Mouse (Mus musculus): ENCODE data around the gene Rhbdl1. TPM values are rescaled to one million over a fixed set of nuclear protein-coding genes. Genes with fewer than 3 reads are reported as not detected.

Rhbdl1 gene
- polyA plus RNA-seq, 1 experiment from 2014 or later, result 73.4 TPM

GRCm38 (mm10) chr17:25830806-25831431 lies 6.2 kb downstream of the Rhbdl1 start:
- WGBS, result 85% methylated on average over 14 of the region's 14 CpGs
- Histone ChIP-seq H3K4me2 (ENCODE audit: low read length) (peak overlapping the region; percentile 78), H3K27me3 (replicated peaks; ENCODE audit: control insufficient read depth, insufficient read depth, low read length) (no peaks in the 10 kb centered on the region), H3K4me1 (ENCODE audit: control insufficient read depth, insufficient read depth, low read depth, low read length) (peaks cover 67% of the 10 kb centered on the region), H3K4me3 (ENCODE audit: low read length) (peak overlapping the region; percentile 74; the same call in 1 of the 2 replicates), H3K9ac (ENCODE audit: low read depth, low read length) (no peak overlapping the region), H3K9me3 (ENCODE audit: control insufficient read depth, low read length) (no peaks in the 10 kb centered on the region), H3K36me3 (ENCODE audit: control insufficient read depth, insufficient read depth, low read length) (peaks cover 24% of the 10 kb centered on the region), H3K27ac (ENCODE audit: low read depth, low read length) (no peak overlapping the region)
- no peak for ATAC-seq

DNA sequence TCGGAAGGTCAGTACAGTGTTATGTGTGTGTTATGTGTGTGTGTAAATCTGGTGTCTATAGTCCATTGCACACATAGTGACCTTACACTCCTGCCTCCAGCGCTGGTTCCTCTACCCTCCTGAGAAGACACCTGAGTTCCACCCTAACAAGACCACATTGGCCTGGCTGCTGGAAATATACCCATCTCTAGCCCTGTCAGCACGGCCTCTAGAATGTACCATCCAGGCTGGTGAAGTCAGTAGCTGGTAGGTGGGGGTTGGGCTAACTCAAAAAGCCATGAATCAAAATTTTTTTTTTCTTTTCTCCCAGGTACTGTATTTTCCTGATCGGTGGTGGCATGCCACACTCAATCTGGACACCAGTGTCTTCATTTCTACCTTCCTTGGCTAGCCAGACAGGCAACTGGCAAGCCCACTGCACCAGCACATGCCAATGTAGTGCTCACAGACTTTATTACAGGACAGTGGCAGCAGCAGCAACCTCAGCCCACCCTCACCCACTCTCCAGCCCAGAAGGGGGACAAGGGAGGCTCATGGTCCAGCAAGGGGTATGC lies 6.8 kb downstream of the Rhbdl1 start:
- 80% methylated on average over 4 of the region's 4 CpGs for WGBS
- no peaks in the 10 kb centered on the region for H3K27me3 ChIP-seq (replicated peaks; ENCODE audit: control insufficient read depth, insufficient read depth, low read length)
- no peak for ATAC-seq
- H3K4me1 ChIP-seq (ENCODE audit: control insufficient read depth, insufficient read depth, low read depth, low read length), result peaks cover 63% of the 10 kb centered on the region
- no peak overlapping the region for H3K9ac ChIP-seq (ENCODE audit: low read depth, low read length)
- H3K4me2 ChIP-seq (ENCODE audit: low read length), result peak overlapping the region; percentile 69
- no peaks in the 10 kb centered on the region for H3K9me3 ChIP-seq (ENCODE audit: control insufficient read depth, low read length)
- no peak overlapping the region for H3K27ac ChIP-seq (ENCODE audit: low read depth, low read length)
- peaks cover 21% of the 10 kb centered on the region for H3K36me3 ChIP-seq (ENCODE audit: control insufficient read depth, insufficient read depth, low read length)
- peak overlapping the region; percentile 63 for H3K4me3 ChIP-seq (ENCODE audit: low read length)

DNA sequence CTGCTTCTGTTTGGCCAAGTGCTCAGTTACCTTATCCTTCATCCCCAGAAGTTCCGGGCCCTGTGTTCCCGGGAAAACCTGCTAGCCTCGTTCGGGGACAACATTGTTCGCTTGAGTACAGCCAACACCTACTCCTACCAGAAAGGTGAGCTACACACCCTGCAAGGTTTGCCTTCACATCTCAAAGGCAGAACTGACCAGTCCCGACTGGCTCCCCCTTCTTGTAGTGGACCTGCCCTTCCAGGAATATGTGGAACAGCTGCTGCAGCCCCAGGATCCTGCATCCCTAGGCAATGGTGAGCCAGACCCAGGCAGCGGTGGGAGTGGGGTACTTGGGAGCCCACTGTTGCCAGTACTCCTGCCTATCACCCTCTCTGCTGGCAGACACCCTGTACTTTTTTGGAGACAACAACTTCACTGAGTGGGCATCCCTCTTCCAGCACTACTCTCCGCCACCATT lies 7.5 kb downstream of the Rhbdl1 start:
- H3K27ac ChIP-seq (ENCODE audit: low read depth, low read length), result peak overlapping the region; percentile 92
- H3K4me2 ChIP-seq (ENCODE audit: low read length), result peak overlapping the region; percentile 69
- H3K36me3 ChIP-seq (ENCODE audit: control insufficient read depth, insufficient read depth, low read length), result peaks cover 21% of the 10 kb centered on the region
- H3K9me3 ChIP-seq (ENCODE audit: control insufficient read depth, low read length), result no peaks in the 10 kb centered on the region
- H3K9ac ChIP-seq (ENCODE audit: low read depth, low read length), result peak overlapping the region; percentile 81
- ATAC-seq, result no peak
- WGBS, result 47% methylated on average over 8 of the region's 8 CpGs
- peaks cover 63% of the 10 kb centered on the region for H3K4me1 ChIP-seq (ENCODE audit: control insufficient read depth, insufficient read depth, low read depth, low read length)
- no peaks in the 10 kb centered on the region for H3K27me3 ChIP-seq (replicated peaks; ENCODE audit: control insufficient read depth, insufficient read depth, low read length)
- peak overlapping the region; percentile 63 for H3K4me3 ChIP-seq (ENCODE audit: low read length)

- ATAC-seq, result peak; percentile 62
- Histone ChIP-seq H3K27me3 (replicated peaks; ENCODE audit: control insufficient read depth, insufficient read depth, low read length) (no peaks in the 10 kb centered on the region), H3K4me1 (ENCODE audit: control insufficient read depth, insufficient read depth, low read depth, low read length) (peaks cover 63% of the 10 kb centered on the region), H3K9me3 (ENCODE audit: control insufficient read depth, low read length) (no peaks in the 10 kb centered on the region), H3K9ac (ENCODE audit: low read depth, low read length) (peak within 1 kb of the TSS; percentile 81), H3K4me3 (ENCODE audit: low read length) (peak within 1 kb of the TSS; percentile 63), H3K4me2 (ENCODE audit: low read length) (peak within 1 kb of the TSS; percentile 69), H3K36me3 (ENCODE audit: control insufficient read depth, insufficient read depth, low read length) (peaks cover 21% of the 10 kb centered on the region), H3K27ac (ENCODE audit: low read depth, low read length) (peak within 1 kb of the TSS; percentile 92)
- 1% methylated on average over 32 of the region's 32 CpGs for WGBS
Measured at GRCm38 (mm10) chr17:25828712-25829557, 8.2 kb downstream of the Rhbdl1 start, which contains the start of gene Jmjd8. TSS of gene Jmjd8 (plus strand) at chr17:25828867.

DNA sequence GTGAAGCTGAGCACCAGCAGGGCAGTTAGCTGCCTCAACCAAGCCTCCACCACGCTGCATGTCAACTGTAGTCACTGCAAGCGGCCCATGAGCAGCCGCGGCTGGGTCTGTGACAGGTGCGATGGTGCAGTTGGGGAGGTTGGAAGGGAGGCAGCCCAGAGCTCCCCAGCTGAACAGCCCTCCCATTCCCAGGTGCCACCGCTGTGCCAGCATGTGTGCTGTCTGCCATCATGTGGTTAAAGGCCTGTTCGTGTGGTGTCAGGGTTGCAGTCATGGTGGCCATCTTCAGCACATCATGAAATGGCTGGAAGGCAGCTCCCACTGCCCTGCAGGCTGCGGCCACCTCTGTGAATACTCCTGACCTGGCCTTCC lies 8.9 kb downstream of the Rhbdl1 start:
- peak overlapping the region; percentile 92 for H3K27ac ChIP-seq (ENCODE audit: low read depth, low read length)
- peak overlapping the region; percentile 63 for H3K4me3 ChIP-seq (ENCODE audit: low read length)
- H3K27me3 ChIP-seq (replicated peaks; ENCODE audit: control insufficient read depth, insufficient read depth, low read length), result no peaks in the 10 kb centered on the region
- H3K9ac ChIP-seq (ENCODE audit: low read depth, low read length), result peak overlapping the region; percentile 81
- H3K9me3 ChIP-seq (ENCODE audit: control insufficient read depth, low read length), result no peaks in the 10 kb centered on the region
- peaks cover 21% of the 10 kb centered on the region for H3K36me3 ChIP-seq (ENCODE audit: control insufficient read depth, insufficient read depth, low read length)
- H3K4me1 ChIP-seq (ENCODE audit: control insufficient read depth, insufficient read depth, low read depth, low read length), result peaks cover 62% of the 10 kb centered on the region
- peak overlapping the region; percentile 69 for H3K4me2 ChIP-seq (ENCODE audit: low read length)
- WGBS, result 83% methylated on average over 8 of the region's 8 CpGs
- no peak for ATAC-seq

GRCm38 (mm10) chr17:25827546-25828222 lies 9.4 kb downstream of the Rhbdl1 start:
- ATAC-seq, result no peak
- Histone ChIP-seq H3K4me1 (ENCODE audit: control insufficient read depth, insufficient read depth, low read depth, low read length) (peaks cover 64% of the 10 kb centered on the region), H3K27me3 (replicated peaks; ENCODE audit: control insufficient read depth, insufficient read depth, low read length) (no peaks in the 10 kb centered on the region), H3K36me3 (ENCODE audit: control insufficient read depth, insufficient read depth, low read length) (peaks cover 21% of the 10 kb centered on the region), H3K9me3 (ENCODE audit: control insufficient read depth, low read length) (no peaks in the 10 kb centered on the region), H3K4me3 (ENCODE audit: low read length) (no peak overlapping the region), H3K9ac (ENCODE audit: low read depth, low read length) (no peak overlapping the region), H3K27ac (ENCODE audit: low read depth, low read length) (no peak overlapping the region; the same call in 1 of the 2 replicates), H3K4me2 (ENCODE audit: low read length) (no peak overlapping the region)
- WGBS, result 91% methylated on average over 22 of the region's 22 CpGs

GRCm38 (mm10) chr17:25827011-25827410 lies 10.1 kb downstream of the Rhbdl1 start:
- Histone ChIP-seq H3K9ac (ENCODE audit: low read depth, low read length) (no peak overlapping the region), H3K27me3 (replicated peaks; ENCODE audit: control insufficient read depth, insufficient read depth, low read length) (no peaks in the 10 kb centered on the region), H3K9me3 (ENCODE audit: control insufficient read depth, low read length) (no peaks in the 10 kb centered on the region), H3K4me3 (ENCODE audit: low read length) (no peak overlapping the region), H3K4me2 (ENCODE audit: low read length) (no peak overlapping the region), H3K4me1 (ENCODE audit: control insufficient read depth, insufficient read depth, low read depth, low read length) (peaks cover 62% of the 10 kb centered on the region), H3K27ac (ENCODE audit: low read depth, low read length) (no peak overlapping the region), H3K36me3 (ENCODE audit: control insufficient read depth, insufficient read depth, low read length) (peaks cover 21% of the 10 kb centered on the region)
- ATAC-seq, result no peak
- 94% methylated on average over 13 of the region's 13 CpGs for WGBS

DNA sequence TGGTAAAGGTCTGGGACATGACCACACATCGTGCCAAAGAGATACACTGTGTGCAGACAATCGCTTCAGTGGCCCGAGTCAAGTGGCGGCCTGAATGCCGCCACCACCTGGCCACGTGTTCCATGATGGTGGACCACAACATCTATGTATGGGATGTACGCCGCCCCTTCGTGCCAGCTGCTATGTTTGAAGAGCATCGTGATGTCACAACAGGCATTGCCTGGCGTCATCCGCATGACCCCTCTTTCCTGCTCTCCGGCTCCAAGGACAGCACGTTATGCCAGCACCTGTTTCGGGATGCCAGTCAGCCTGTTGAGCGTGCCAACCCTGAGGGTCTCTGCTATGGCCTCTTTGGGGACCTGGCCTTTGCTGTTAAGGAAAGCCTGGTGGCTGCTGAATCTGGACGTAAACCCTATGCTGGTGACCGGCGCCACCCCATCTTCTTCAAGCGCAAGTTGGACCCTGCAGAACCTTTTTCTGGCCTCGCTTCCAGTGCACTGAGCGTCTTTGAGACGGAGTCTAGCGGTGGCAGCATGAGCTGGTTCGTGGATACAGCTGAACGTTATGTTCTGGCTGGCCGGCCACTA lies 11.0 kb downstream of the Rhbdl1 start:
- no peak for ATAC-seq

More for the DNA sequence above, 11.0 kb downstream of the Rhbdl1 start:
- H3K27ac ChIP-seq (ENCODE audit: low read depth, low read length), result no peak overlapping the region
- H3K36me3 ChIP-seq (ENCODE audit: control insufficient read depth, insufficient read depth, low read length), result peaks cover 17% of the 10 kb centered on the region
- H3K4me1 ChIP-seq (ENCODE audit: control insufficient read depth, insufficient read depth, low read depth, low read length), result peaks cover 53% of the 10 kb centered on the region
- 97% methylated on average over 27 of the region's 27 CpGs for WGBS
- no peaks in the 10 kb centered on the region for H3K27me3 ChIP-seq (replicated peaks; ENCODE audit: control insufficient read depth, insufficient read depth, low read length)
- no peak overlapping the region for H3K9ac ChIP-seq (ENCODE audit: low read depth, low read length)
- no peaks in the 10 kb centered on the region for H3K9me3 ChIP-seq (ENCODE audit: control insufficient read depth, low read length)
- H3K4me3 ChIP-seq (ENCODE audit: low read length), result no peak overlapping the region
- H3K4me2 ChIP-seq (ENCODE audit: low read length), result no peak overlapping the region

Data from hindbrain, embryonic 16.5 days (tissue).